Mouse (Mus musculus) stomach, postnatal 0 days (tissue): ENCODE measurements around the gene Fam172a.

ENCODE experiments used
- CTCF ChIP-seq: IDR thresholded peaks from 2 replicates; pipeline ENCODE4 v1.5.1; 2016; ENCODE audit warnings: antibody characterized with exemption, low read depth, mild to moderate bottlenecking, moderate library complexity
- EP300 ChIP-seq: optimal IDR thresholded peaks from 2 replicates; pipeline ENCODE3; 2016; ENCODE audit warnings: antibody characterized with exemption

GRCm38 (mm10) chr13:78206891-78207430 lies 505.1 kb downstream of the Fam172a start:
- no peak for TF ChIP-seq CTCF
- no peak for TF ChIP-seq EP300
